Mouse (Mus musculus) midbrain, embryonic 11.5 days (tissue): ENCODE measurements around the gene Snx14. TPM values are rescaled to one million over a fixed set of nuclear protein-coding genes. Genes with fewer than 3 reads are reported as not detected.
"Not testable (repeated sequence)": the region's sequence is repeated elsewhere in the genome, so short reads cannot be mapped to it uniquely, and the experiment has no call there.

Experiments
- ATAC-seq: fragments of 200-750 bp; cut with Nextera tagmentation; 2 replicates; pipeline ENCODE4 v1.8.0; 2017; ENCODE audit warnings: moderate TSS enrichment, moderate library complexity; ENCODE audit not compliant: low FRiP score
- DNase-seq: peaks from one replicate; pipeline ENCODE4 v3.0.0; 2015; ENCODE audit warnings: low spot score; ENCODE audit errors: missing footprints
- H3K27ac ChIP-seq: fragments of 300-500 bp; sonication (generic); 2 replicates; pipeline ENCODE4 v1.5.1; 2014; ENCODE audit warnings: low read depth, low read length
- H3K27me3 ChIP-seq: fragments of 300-500 bp; sonication (generic); 2 replicates; pipeline ENCODE4 v1.6.1; 2014; ENCODE audit warnings: mild to moderate bottlenecking, low read length, moderate library complexity, mixed read lengths; ENCODE audit not compliant: control insufficient read depth, insufficient read depth
- H3K36me3 ChIP-seq: fragments of 300-500 bp; sonication (generic); 2 replicates; pipeline ENCODE4 v1.6.1; 2014; ENCODE audit warnings: mild to moderate bottlenecking, low read length, moderate library complexity, mixed read lengths; ENCODE audit not compliant: control insufficient read depth, insufficient read depth
- H3K4me1 ChIP-seq: fragments of 300-500 bp; sonication (generic); 2 replicates; pipeline ENCODE4 v1.6.1; 2014; ENCODE audit warnings: low read length; ENCODE audit not compliant: control insufficient read depth, insufficient read depth
- H3K4me2 ChIP-seq: fragments of 300-500 bp; sonication (generic); 2 replicates; pipeline ENCODE4 v1.6.1; 2014; ENCODE audit warnings: mild to moderate bottlenecking, moderate library complexity
- H3K4me3 ChIP-seq: fragments of 300-500 bp; sonication (generic); 2 replicates; pipeline ENCODE4 v1.5.1; 2014; ENCODE audit warnings: low read depth, low read length
- H3K9ac ChIP-seq: fragments of 300-500 bp; sonication (generic); 2 replicates; pipeline ENCODE4 v1.6.1; 2014; ENCODE audit warnings: low read length
- H3K9me3 ChIP-seq: fragments of 300-500 bp; sonication (generic); 2 replicates; pipeline ENCODE4 v1.6.1; 2016; ENCODE audit warnings: low read length; ENCODE audit not compliant: control insufficient read depth
- WGBS: fragments of 180-500 bp; shearing (Covaris S2); extraction: QIAGEN DNeasy Blood & Tissue Kit; methylation state at CpG from one replicate; pipeline ENCODE4 v1.1.7; 2014; 5-methylcytosine and 5-hydroxymethylcytosine counted together
- polyA plus RNA-seq: library from polyadenylated mRNA; unstranded; fragments of >200 nt; fragmentation: Nextera tagmentation; extraction: Ambion mirVana; gene quantifications from 2 replicates; pipeline ENCODE4 v1.2.1, GENCODE M21; 2014

Snx14 gene
- polyA plus RNA-seq, 1 experiment from 2014 or later, result 22.8 TPM

GRCm38 (mm10) chr9:88461017-88461416 lies 22.3 kb upstream of the Snx14 start:
- H3K27me3 ChIP-seq, ATAC-seq, H3K4me3 ChIP-seq, H3K27ac ChIP-seq, H3K9ac ChIP-seq, H3K4me2 ChIP-seq, DNase-seq, H3K4me1 ChIP-seq, H3K9me3 ChIP-seq: not testable (repeated sequence)
- H3K36me3 ChIP-seq, result peaks cover 12% of the 10 kb centered on the region
- WGBS, result 94% methylated on average over 4 of the region's 4 CpGs

- 36% methylated on average over 5 of the region's 5 CpGs for WGBS
- DNase-seq, result no peak
- Histone ChIP-seq H3K9ac (no peak overlapping the region), H3K4me2 (no peak overlapping the region), H3K27me3 (no peaks in the 10 kb centered on the region), H3K4me3 (no peak overlapping the region), H3K9me3 (no peaks in the 10 kb centered on the region), H3K36me3 (no peaks in the 10 kb centered on the region), H3K27ac (no peak overlapping the region), H3K4me1 (peaks cover 2% of the 10 kb centered on the region; the same call in 1 of the 2 replicates)
- no peak for ATAC-seq
Measured at GRCm38 (mm10) chr9:88439991-88440390, 1.2 kb upstream of the Snx14 start.

GRCm38 (mm10) chr9:88439238-88439600 lies 461 bp upstream of the Snx14 start:
- H3K36me3 ChIP-seq, result no peaks in the 10 kb centered on the region
- no peak for ATAC-seq
- peak overlapping the region; percentile 93 for H3K4me2 ChIP-seq
- under 1% methylated on average over 17 of the region's 17 CpGs for WGBS
- peak overlapping the region; percentile 40 for H3K27ac ChIP-seq
- peak overlapping the region; percentile 80 for H3K9ac ChIP-seq
- no peaks in the 10 kb centered on the region for H3K27me3 ChIP-seq
- H3K9me3 ChIP-seq, result no peaks in the 10 kb centered on the region
- peaks cover 2% of the 10 kb centered on the region; the same call in 1 of the 2 replicates for H3K4me1 ChIP-seq
- no peak for DNase-seq
- peak overlapping the region; percentile 71 for H3K4me3 ChIP-seq

- no peaks in the 10 kb centered on the region for H3K9me3 ChIP-seq
- H3K27me3 ChIP-seq, result no peaks in the 10 kb centered on the region
- peak overlapping the region; percentile 93 for H3K4me2 ChIP-seq
- peak overlapping the region; percentile 71 for H3K4me3 ChIP-seq
- H3K36me3 ChIP-seq, result no peaks in the 10 kb centered on the region
- ATAC-seq, result no peak; the same call in 1 of the 2 replicates
- peaks cover 2% of the 10 kb centered on the region; the same call in 1 of the 2 replicates for H3K4me1 ChIP-seq
- H3K27ac ChIP-seq, result no peak overlapping the region
- peak overlapping the region; percentile 80 for H3K9ac ChIP-seq
- WGBS, result 4% methylated on average over 15 of the region's 15 CpGs
- DNase-seq, result no peak
Measured at GRCm38 (mm10) chr9:88438237-88438554, 562 bp downstream of the Snx14 start.

- Histone ChIP-seq H3K4me1 (peaks cover 2% of the 10 kb centered on the region; the same call in 1 of the 2 replicates), H3K4me2 (peak overlapping the region; percentile 93), H3K4me3 (peak overlapping the region; percentile 71), H3K27me3 (no peaks in the 10 kb centered on the region), H3K27ac (no peak overlapping the region), H3K9ac (peak overlapping the region; percentile 80), H3K36me3 (no peaks in the 10 kb centered on the region), H3K9me3 (no peaks in the 10 kb centered on the region)
- DNase-seq (no peak), ATAC-seq (no peak)
- 68% methylated on average over 10 of the region's 10 CpGs for WGBS
Measured at GRCm38 (mm10) chr9:88437342-88438236, 1.2 kb downstream of the Snx14 start.

GRCm38 (mm10) chr9:88424356-88424755 lies 14.4 kb downstream of the Snx14 start:
- DNase-seq, result no peak
- H3K4me3 ChIP-seq, result no peak overlapping the region
- 86% methylated on average over 2 of the region's 2 CpGs for WGBS
- no peak overlapping the region for H3K9ac ChIP-seq
- no peak overlapping the region for H3K27ac ChIP-seq
- no peaks in the 10 kb centered on the region for H3K4me1 ChIP-seq
- no peak overlapping the region for H3K4me2 ChIP-seq
- no peaks in the 10 kb centered on the region for H3K36me3 ChIP-seq
- no peaks in the 10 kb centered on the region for H3K9me3 ChIP-seq
- no peaks in the 10 kb centered on the region for H3K27me3 ChIP-seq
- no peak for ATAC-seq

- Histone ChIP-seq H3K27me3 (no peaks in the 10 kb centered on the region), H3K27ac (no peak overlapping the region), H3K36me3 (no peaks in the 10 kb centered on the region), H3K4me1 (no peaks in the 10 kb centered on the region), H3K9ac (no peak overlapping the region), H3K4me2 (no peak overlapping the region), H3K4me3 (no peak overlapping the region), H3K9me3 (no peaks in the 10 kb centered on the region)
- DNase-seq (no peak), ATAC-seq (no peak)
- WGBS, result 96% methylated on average over 4 of the region's 4 CpGs
Measured at GRCm38 (mm10) chr9:88422428-88422827, 16.3 kb downstream of the Snx14 start.

GRCm38 (mm10) chr9:88416752-88417151 lies 22.0 kb downstream of the Snx14 start:
- no peaks in the 10 kb centered on the region for H3K27me3 ChIP-seq
- H3K27ac ChIP-seq, result no peak overlapping the region
- H3K4me3 ChIP-seq, result no peak overlapping the region
- DNase-seq (no peak), ATAC-seq (no peak)
- H3K36me3 ChIP-seq, result no peaks in the 10 kb centered on the region
- H3K4me2 ChIP-seq, result no peak overlapping the region
- H3K4me1 ChIP-seq, result no peaks in the 10 kb centered on the region
- H3K9ac ChIP-seq, result no peak overlapping the region
- 84% methylated on average over 1 of the region's 1 CpGs for WGBS
- no peaks in the 10 kb centered on the region for H3K9me3 ChIP-seq

- Histone ChIP-seq H3K27ac (no peak overlapping the region), H3K9ac (no peak overlapping the region), H3K4me1 (no peaks in the 10 kb centered on the region), H3K4me3 (no peak overlapping the region), H3K9me3 (no peaks in the 10 kb centered on the region), H3K4me2 (no peak overlapping the region), H3K27me3 (no peaks in the 10 kb centered on the region), H3K36me3 (no peaks in the 10 kb centered on the region)
- ATAC-seq, result no peak
- 92% methylated on average over 2 of the region's 2 CpGs for WGBS
- no peak for DNase-seq
Measured at GRCm38 (mm10) chr9:88409978-88410377, 28.8 kb downstream of the Snx14 start.
